Mouse (Mus musculus) testis, adult 2 months (tissue): ENCODE data around the gene Tbc1d17.

Source experiments
- CTCF ChIP-seq: fragments of 200-500 bp; IDR thresholded peaks from 2 replicates; pipeline ENCODE4 v1.5.1; 2012; ENCODE audit warnings: low read depth, mild to moderate bottlenecking, inconsistent platforms, low read length, moderate library complexity; ENCODE audit not compliant: control insufficient read depth, insufficient read depth, insufficient replicate concordance
- POLR2A ChIP-seq: fragments of 200-500 bp; IDR thresholded peaks from 2 replicates; pipeline ENCODE4 v1.6.1; 2012; ENCODE audit warnings: low read depth, mild to moderate bottlenecking, inconsistent platforms, low read length, moderate library complexity; ENCODE audit not compliant: control insufficient read depth

DNA sequence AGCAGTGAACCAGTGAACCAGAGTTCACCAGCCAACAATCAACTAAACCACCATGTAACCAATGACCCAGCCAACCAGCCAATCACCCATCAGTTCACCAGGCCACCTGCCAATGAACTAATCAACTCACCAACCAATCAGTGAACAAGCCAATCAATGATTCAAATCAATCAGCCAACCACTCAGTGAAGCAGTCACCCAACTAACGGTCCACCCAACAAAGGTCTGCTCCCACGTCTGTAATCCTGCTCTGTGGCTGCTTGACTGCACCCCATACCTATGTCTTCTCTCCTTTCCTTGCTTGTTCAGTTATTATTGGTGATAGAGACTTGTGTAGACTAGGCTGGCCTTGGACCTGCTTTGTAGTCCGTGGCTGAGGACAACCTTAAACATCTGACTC is 34.9 kb downstream of the Tbc1d17 start:
- TF ChIP-seq CTCF, result no peak
- no peak for TF ChIP-seq POLR2A
